Comparison of ENCODE assay signal across 11 mouse cellular contexts in the genomic region with DNA sequence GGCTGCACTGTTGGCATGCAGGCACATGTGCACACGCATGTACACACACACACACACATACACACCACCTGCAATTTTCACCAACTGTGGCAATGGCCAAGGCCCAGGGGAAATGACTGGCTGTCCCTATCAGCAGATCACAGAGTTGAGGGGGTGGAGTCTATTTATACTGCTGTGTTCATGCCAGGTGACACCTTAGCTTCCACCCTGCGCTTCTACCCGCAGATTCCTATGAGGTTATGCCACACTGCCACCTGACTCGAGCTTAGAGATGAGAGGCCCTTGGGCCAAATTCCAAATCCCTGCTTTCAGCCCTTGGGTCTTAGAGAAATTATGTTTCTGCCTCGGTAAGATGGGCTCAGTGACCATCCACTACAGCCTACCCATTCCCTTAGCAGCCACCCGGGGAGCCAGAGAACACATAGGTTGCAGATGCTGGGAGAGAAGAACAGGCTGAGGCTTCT. TPM values are rescaled to one million over a fixed set of nuclear protein-coding genes. Genes with fewer than 3 reads are reported as not detected.
A peak's percentile ranks its signal among the peaks of the same experiment; 100 is the strongest.
DNase-seq lines count a peak whose midpoint lies in the region; ATAC-seq and TF ChIP-seq lines count a peak whose summit lies in the region.
"Had no signal": no experiment of that assay in that cellular context is flagged by ENCODE, and none has a peak within 500 bp of the region (broad histone marks: within the 10 kb centered on the region; RNA-seq: fewer than 3 reads in every experiment).

No protein-coding gene starts in this region.

- ATAC-seq in embryonic facial prominence, embryonic 14.5 days (ENCODE audit: low read depth), result peak; percentile 16; the same call in 1 of the 2 replicates
- no peak for ATAC-seq in liver, embryonic 12.5 days
- ATAC-seq in heart, embryonic 16.5 days (replicated peaks; ENCODE audit: extremely low read depth, insufficient read depth, low FRiP score), result no peak
- ATAC-seq in megakaryocyte progenitor cell, adult 5-6 weeks (replicated peaks; ENCODE audit: poor library complexity), result peak; percentile 76
- ATAC-seq in liver, postnatal 0 days, result no peak
- ATAC-seq: forebrain, postnatal 0 days; inflammation-experienced regulatory T-cells, adult 6 months had no signal

- H3K9ac ChIP-seq in embryonic facial prominence, embryonic 14.5 days (ENCODE audit: low read depth, low read length), result no peak overlapping the region
- no peak overlapping the region for H3K9ac ChIP-seq in liver, adult 2 months (ENCODE audit: low read depth, low read length)
- no peak overlapping the region for H3K9ac ChIP-seq in liver, embryonic 12.5 days
- H3K9ac ChIP-seq in heart, embryonic 16.5 days (ENCODE audit: low read length), result peak overlapping the region; percentile 58
- no peak overlapping the region for H3K9ac ChIP-seq in liver, postnatal 0 days (replicated peaks)
- H3K9ac ChIP-seq: forebrain, postnatal 0 days had no signal

- H3K36me3 ChIP-seq in embryonic facial prominence, embryonic 14.5 days (ENCODE audit: control insufficient read depth, insufficient read depth, low read length), result peaks cover 24% of the 10 kb centered on the region
- peaks cover 34% of the 10 kb centered on the region for H3K36me3 ChIP-seq in embryonic facial prominence, embryonic 10.5 days (replicated peaks)
- H3K36me3 ChIP-seq in liver, adult 2 months (ENCODE audit: control insufficient read depth, insufficient read depth, low read length), result no peaks in the 10 kb centered on the region
- peaks cover 35% of the 10 kb centered on the region for H3K36me3 ChIP-seq in liver, embryonic 12.5 days
- peaks cover 13% of the 10 kb centered on the region for H3K36me3 ChIP-seq in heart, embryonic 16.5 days (ENCODE audit: control insufficient read depth, insufficient read depth)
- H3K36me3 ChIP-seq in liver, postnatal 0 days (replicated peaks; ENCODE audit: insufficient read depth, low read length), result no peaks in the 10 kb centered on the region

- peak; percentile 59 for DNase-seq in embryonic facial prominence, embryonic 14.5 days (ENCODE audit: low spot score)
- no peak for DNase-seq in embryonic facial prominence, embryonic 10.5 days (ENCODE audit: low spot score)
- peak; percentile 19 for DNase-seq in liver, adult 2 months (ENCODE audit: extremely low read depth, low read depth, low spot score)
- DNase-seq in adrenal gland, postnatal 36 days, result no peak
- no peak for DNase-seq in liver, postnatal 0 days
- DNase-seq: forebrain, postnatal 0 days had no signal

- WGBS in embryonic facial prominence, embryonic 14.5 days, result 63% methylated on average over 6 of the region's 6 CpGs
- WGBS in embryonic facial prominence, embryonic 10.5 days, result 81% methylated on average over 6 of the region's 6 CpGs
- 42% methylated on average over 6 of the region's 6 CpGs for WGBS in liver, adult 2 months
- WGBS in liver, embryonic 12.5 days (ENCODE audit: insufficient replicate concordance), result 61% methylated on average over 6 of the region's 6 CpGs
- WGBS in heart, embryonic 16.5 days, result 55% methylated on average over 6 of the region's 6 CpGs
- WGBS in liver, postnatal 0 days (ENCODE audit: insufficient replicate concordance), result 54% methylated on average over 6 of the region's 6 CpGs

- no peak overlapping the region for H3K27ac ChIP-seq in embryonic facial prominence, embryonic 14.5 days (replicated peaks; ENCODE audit: low read depth, low read length)
- no peak overlapping the region for H3K27ac ChIP-seq in embryonic facial prominence, embryonic 10.5 days (replicated peaks)
- no peak overlapping the region for H3K27ac ChIP-seq in liver, adult 2 months (replicated peaks; ENCODE audit: insufficient read depth, low read depth, low read length)
- no peak overlapping the region for H3K27ac ChIP-seq in liver, embryonic 12.5 days
- H3K27ac ChIP-seq in heart, embryonic 16.5 days (ENCODE audit: low read length), result peak overlapping the region; percentile 98
- no peak overlapping the region for H3K27ac ChIP-seq in liver, postnatal 0 days (ENCODE audit: low read depth)

- no peak for TF ChIP-seq CTCF in liver, adult 2 months (IDR thresholded peaks at IDR 0.05; ENCODE audit: low read depth, low read length)
- TF ChIP-seq CTCF in liver, postnatal 0 days (IDR thresholded peaks at IDR 0.05; ENCODE audit: low read depth), result no peak

- H3K79me2 ChIP-seq in liver, adult 2 months (ENCODE audit: control insufficient read depth, insufficient read depth, low read length), result no peaks in the 10 kb centered on the region

- H3K4me3 ChIP-seq in embryonic facial prominence, embryonic 14.5 days (ENCODE audit: low read depth, low read length), result no peak overlapping the region
- no peak overlapping the region for H3K4me3 ChIP-seq in embryonic facial prominence, embryonic 10.5 days
- no peak overlapping the region for H3K4me3 ChIP-seq in liver, adult 2 months (ENCODE audit: insufficient read depth, low read depth, low read length)
- no peak overlapping the region for H3K4me3 ChIP-seq in liver, embryonic 12.5 days
- H3K4me3 ChIP-seq in heart, embryonic 16.5 days (ENCODE audit: low read length), result no peak overlapping the region
- H3K4me3 ChIP-seq in liver, postnatal 0 days (ENCODE audit: low read depth, low read length), result no peak overlapping the region

- no peaks in the 10 kb centered on the region for H3K9me3 ChIP-seq in embryonic facial prominence, embryonic 14.5 days (ENCODE audit: control insufficient read depth, low read length)
- no peaks in the 10 kb centered on the region for H3K9me3 ChIP-seq in embryonic facial prominence, embryonic 10.5 days
- no peaks in the 10 kb centered on the region for H3K9me3 ChIP-seq in liver, embryonic 12.5 days (replicated peaks)
- no peaks in the 10 kb centered on the region for H3K9me3 ChIP-seq in heart, embryonic 16.5 days (replicated peaks; ENCODE audit: control insufficient read depth, low read length)
- H3K9me3 ChIP-seq in liver, postnatal 0 days (ENCODE audit: low read length), result no peaks in the 10 kb centered on the region

- TF ChIP-seq EP300 in liver, postnatal 0 days (IDR thresholded peaks at IDR 0.05; ENCODE audit: low read depth), result no peak

- H3K4me2 ChIP-seq in embryonic facial prominence, embryonic 14.5 days (ENCODE audit: low read depth, low read length), result no peak overlapping the region
- no peak overlapping the region for H3K4me2 ChIP-seq in liver, embryonic 12.5 days
- peak overlapping the region; percentile 16 for H3K4me2 ChIP-seq in heart, embryonic 16.5 days (ENCODE audit: low read depth, low read length)
- no peak overlapping the region for H3K4me2 ChIP-seq in liver, postnatal 0 days (ENCODE audit: low read depth, low read length)

- H3K4me1 ChIP-seq in embryonic facial prominence, embryonic 14.5 days (ENCODE audit: control insufficient read depth, insufficient read depth, low read length), result no peaks in the 10 kb centered on the region
- H3K4me1 ChIP-seq in embryonic facial prominence, embryonic 10.5 days, result peaks cover 29% of the 10 kb centered on the region
- peaks cover 19% of the 10 kb centered on the region for H3K4me1 ChIP-seq in liver, adult 2 months (ENCODE audit: control insufficient read depth, insufficient read depth, low read length)
- H3K4me1 ChIP-seq in liver, embryonic 12.5 days, result peaks cover 5% of the 10 kb centered on the region; the same call in 1 of the 2 replicates
- peaks cover 63% of the 10 kb centered on the region for H3K4me1 ChIP-seq in heart, embryonic 16.5 days (ENCODE audit: control insufficient read depth, insufficient read depth, low read length)
- H3K4me1 ChIP-seq in liver, postnatal 0 days (ENCODE audit: insufficient read depth), result peaks cover 17% of the 10 kb centered on the region; the same call in 1 of the 2 replicates

- H3K27me3 ChIP-seq in embryonic facial prominence, embryonic 14.5 days (replicated peaks; ENCODE audit: control insufficient read depth, insufficient read depth, low read length), result no peaks in the 10 kb centered on the region
- H3K27me3 ChIP-seq in embryonic facial prominence, embryonic 10.5 days (replicated peaks; ENCODE audit: low read depth, poor library complexity, severe bottlenecking), result no peaks in the 10 kb centered on the region
- no peaks in the 10 kb centered on the region for H3K27me3 ChIP-seq in liver, adult 2 months (ENCODE audit: control insufficient read depth, insufficient read depth, low read length)
- no peaks in the 10 kb centered on the region for H3K27me3 ChIP-seq in liver, embryonic 12.5 days (replicated peaks)
- H3K27me3 ChIP-seq in heart, embryonic 16.5 days (ENCODE audit: control insufficient read depth, insufficient read depth, low read length), result no peaks in the 10 kb centered on the region
- H3K27me3 ChIP-seq in liver, postnatal 0 days (ENCODE audit: insufficient read depth, low read length), result no peaks in the 10 kb centered on the region

- no peak for TF ChIP-seq POLR2A in liver, adult 2 months (IDR thresholded peaks at IDR 0.05; ENCODE audit: extremely low read depth, insufficient read depth, low read length)

RNA-seq across cellular contexts. Expression of a gene that starts 2.1 kb away (rescaled TPM):
- 12.3 and 13.2 TPM in 2 replicates for polyA plus RNA-seq in embryonic facial prominence, embryonic 14.5 days (2014; fragmentation: Nextera tagmentation; extraction: Ambion mirVana)
- polyA plus RNA-seq in embryonic facial prominence, embryonic 10.5 days (2016; fragmentation: Nextera tagmentation; extraction: Ambion mirVana), result 15.5 and 16.6 TPM in 2 replicates
- 1.8 and 2.0 TPM in 2 replicates for total RNA-seq in liver, adult 2 months (2014; rRNA removed)
- polyA plus RNA-seq in liver, adult 2 months (2012; rRNA removed), result 3.5 and 5.1 TPM in 2 replicates
- polyA plus RNA-seq in liver, embryonic 12.5 days (2016; fragmentation: Nextera tagmentation; extraction: Ambion mirVana), result 4.0 and 6.9 TPM in 2 replicates
- polyA plus RNA-seq in heart, embryonic 16.5 days (2015; fragmentation: Nextera tagmentation; extraction: Ambion mirVana), result 30.2 and 32.7 TPM in 2 replicates
- total RNA-seq in megakaryocyte progenitor cell, adult 5-6 weeks (2015), result 1.3 and 2.5 TPM in 2 replicates
- 4.8 and 7.4 TPM in 2 replicates for total RNA-seq in megakaryocyte progenitor cell, adult 5-6 weeks (2017)
- total RNA-seq in adrenal gland, postnatal 36 days (2021), result 1 to 10 TPM; 6.4 to 8.1 TPM
- polyA plus RNA-seq in liver, postnatal 0 days (2015; fragmentation: Nextera tagmentation; extraction: Ambion mirVana), result 2.0 and 2.2 TPM in 2 replicates

RNA-seq across cellular contexts. Expression of a gene that starts 4.6 kb away (rescaled TPM):
- not detected in 2 replicates for polyA plus RNA-seq in embryonic facial prominence, embryonic 14.5 days (2014; fragmentation: Nextera tagmentation; extraction: Ambion mirVana)
- polyA plus RNA-seq in embryonic facial prominence, embryonic 10.5 days (2016; fragmentation: Nextera tagmentation; extraction: Ambion mirVana), result 0.54 TPM in 1 of 2 replicates, not detected in the other
- not detected in 2 replicates for total RNA-seq in liver, adult 2 months (2014; rRNA removed)
- polyA plus RNA-seq in liver, adult 2 months (2012; rRNA removed), result not detected in 2 replicates
- polyA plus RNA-seq in liver, embryonic 12.5 days (2016; fragmentation: Nextera tagmentation; extraction: Ambion mirVana), result 0.15 and 0.29 TPM in 2 replicates
- polyA plus RNA-seq in heart, embryonic 16.5 days (2015; fragmentation: Nextera tagmentation; extraction: Ambion mirVana), result not detected in 2 replicates
- 0.62 and 0.83 TPM in 2 replicates for total RNA-seq in megakaryocyte progenitor cell, adult 5-6 weeks (2015)
- total RNA-seq in megakaryocyte progenitor cell, adult 5-6 weeks (2017), result 3.1 TPM in 1 of 2 replicates, not detected in the other
- total RNA-seq in adrenal gland, postnatal 36 days (2021), result under 1 TPM in 1 of 2 experiments, not detected in 1; 0.49 TPM
- polyA plus RNA-seq in liver, postnatal 0 days (2015; fragmentation: Nextera tagmentation; extraction: Ambion mirVana), result 0.45 TPM in 1 of 2 replicates, not detected in the other
- polyA plus RNA-seq: liver, embryonic 16.5 days had no signal

RNA-seq across cellular contexts. Expression of a gene that starts 12.6 kb away (rescaled TPM):
- 19.5 and 20.0 TPM in 2 replicates for polyA plus RNA-seq in embryonic facial prominence, embryonic 14.5 days (2014; fragmentation: Nextera tagmentation; extraction: Ambion mirVana)
- polyA plus RNA-seq in embryonic facial prominence, embryonic 10.5 days (2016; fragmentation: Nextera tagmentation; extraction: Ambion mirVana), result 18.9 and 20.3 TPM in 2 replicates
- 2.6 and 4.9 TPM in 2 replicates for total RNA-seq in liver, adult 2 months (2014; rRNA removed)
- polyA plus RNA-seq in liver, adult 2 months (2012; rRNA removed), result 7.7 and 9.4 TPM in 2 replicates
- 9.0 and 10.5 TPM in 2 replicates for polyA plus RNA-seq in liver, embryonic 12.5 days (2016; fragmentation: Nextera tagmentation; extraction: Ambion mirVana)
- 31.1 and 32.5 TPM in 2 replicates for polyA plus RNA-seq in heart, embryonic 16.5 days (2015; fragmentation: Nextera tagmentation; extraction: Ambion mirVana)
- total RNA-seq in megakaryocyte progenitor cell, adult 5-6 weeks (2015), result 4.6 and 4.9 TPM in 2 replicates
- 5.4 and 7.3 TPM in 2 replicates for total RNA-seq in megakaryocyte progenitor cell, adult 5-6 weeks (2017)
- total RNA-seq in adrenal gland, postnatal 36 days (2021), result 10 to 100 TPM; 11.3 to 12.6 TPM
- polyA plus RNA-seq in liver, postnatal 0 days (2015; fragmentation: Nextera tagmentation; extraction: Ambion mirVana), result 7.4 and 8.3 TPM in 2 replicates

RNA-seq across cellular contexts. Expression of a gene that starts 23.0 kb away (rescaled TPM):
- 4.8 and 5.1 TPM in 2 replicates for polyA plus RNA-seq in embryonic facial prominence, embryonic 14.5 days (2014; fragmentation: Nextera tagmentation; extraction: Ambion mirVana)
- polyA plus RNA-seq in embryonic facial prominence, embryonic 10.5 days (2016; fragmentation: Nextera tagmentation; extraction: Ambion mirVana), result 3.5 and 3.6 TPM in 2 replicates
- 4.4 and 6.8 TPM in 2 replicates for total RNA-seq in liver, adult 2 months (2014; rRNA removed)
- polyA plus RNA-seq in liver, adult 2 months (2012; rRNA removed), result 11.3 and 14.1 TPM in 2 replicates
- polyA plus RNA-seq in liver, embryonic 12.5 days (2016; fragmentation: Nextera tagmentation; extraction: Ambion mirVana), result 1.3 and 1.5 TPM in 2 replicates
- 1.8 and 2.4 TPM in 2 replicates for polyA plus RNA-seq in heart, embryonic 16.5 days (2015; fragmentation: Nextera tagmentation; extraction: Ambion mirVana)
- total RNA-seq in megakaryocyte progenitor cell, adult 5-6 weeks (2015), result 13.0 and 15.2 TPM in 2 replicates
- 8.0 and 13.0 TPM in 2 replicates for total RNA-seq in megakaryocyte progenitor cell, adult 5-6 weeks (2017)
- total RNA-seq in adrenal gland, postnatal 36 days (2021), result 10 to 100 TPM; 21.5 to 34.2 TPM
- polyA plus RNA-seq in liver, postnatal 0 days (2015; fragmentation: Nextera tagmentation; extraction: Ambion mirVana), result 0.92 and 1.1 TPM in 2 replicates

RNA-seq across cellular contexts. Expression of a gene that starts 23.5 kb away (rescaled TPM):
- polyA plus RNA-seq in embryonic facial prominence, embryonic 14.5 days (2014; fragmentation: Nextera tagmentation; extraction: Ambion mirVana), result 2.3 and 3.8 TPM in 2 replicates
- polyA plus RNA-seq in embryonic facial prominence, embryonic 10.5 days (2016; fragmentation: Nextera tagmentation; extraction: Ambion mirVana), result 24.9 and 25.9 TPM in 2 replicates
- 1.5 and 2.2 TPM in 2 replicates for total RNA-seq in liver, adult 2 months (2014; rRNA removed)
- 1.4 and 2.4 TPM in 2 replicates for polyA plus RNA-seq in liver, adult 2 months (2012; rRNA removed)
- polyA plus RNA-seq in liver, embryonic 12.5 days (2016; fragmentation: Nextera tagmentation; extraction: Ambion mirVana), result 3.9 TPM in 2 replicates
- 7.8 and 8.8 TPM in 2 replicates for polyA plus RNA-seq in heart, embryonic 16.5 days (2015; fragmentation: Nextera tagmentation; extraction: Ambion mirVana)
- 0.42 and 0.66 TPM in 2 replicates for total RNA-seq in megakaryocyte progenitor cell, adult 5-6 weeks (2015)
- total RNA-seq in megakaryocyte progenitor cell, adult 5-6 weeks (2017), result 0.64 and 1.00 TPM in 2 replicates
- total RNA-seq in adrenal gland, postnatal 36 days (2021), result 10 to 100 TPM; 18.6 to 19.5 TPM
- 2.0 TPM in 2 replicates for polyA plus RNA-seq in liver, postnatal 0 days (2015; fragmentation: Nextera tagmentation; extraction: Ambion mirVana)

Comparison
In these comparisons a context has a peak if more than half of its experiments do, and no peak if none do; other contexts are left out.
1. DNase-seq: peak in embryonic facial prominence, embryonic 14.5 days (single experiment) and liver, adult 2 months (single experiment); none in embryonic facial prominence, embryonic 10.5 days (single experiment), adrenal gland, postnatal 36 days (0 of 2) and liver, postnatal 0 days (single experiment).
2. ATAC-seq: peak in embryonic facial prominence, embryonic 14.5 days (single experiment) and megakaryocyte progenitor cell, adult 5-6 weeks (single experiment); none in liver, embryonic 12.5 days (single experiment), heart, embryonic 16.5 days (single experiment) and liver, postnatal 0 days (single experiment).